Mouse (Mus musculus): ENCODE results near the gene Olfr642.

DNA sequence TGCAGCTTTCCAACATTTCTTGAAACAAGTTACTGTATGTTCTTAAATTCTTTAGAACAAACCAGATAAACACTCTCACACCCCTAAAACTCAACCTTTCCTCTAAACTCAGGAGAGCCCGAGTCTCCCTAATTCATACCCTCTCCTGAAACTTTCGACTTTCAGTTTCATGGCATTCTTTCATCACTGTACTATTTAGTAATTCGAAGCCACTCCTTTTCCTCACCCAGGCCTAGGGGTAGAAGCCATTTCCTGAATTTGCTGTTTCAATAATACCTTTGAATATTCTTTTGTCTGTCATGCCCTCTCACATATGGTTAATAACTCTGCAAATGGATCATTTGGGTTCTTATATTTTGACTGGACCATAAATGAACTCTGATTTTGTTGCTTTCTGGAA is 25.5 kb downstream of the Olfr642 start:
- TF ChIP-seq POLR2A (IDR thresholded peaks at IDR 0.05; ENCODE audit: low read depth, low read length) (no peak), CTCF (IDR thresholded peaks at IDR 0.05; ENCODE audit: extremely low read depth, insufficient read depth, insufficient read length, insufficient replicate concordance) (no peak)

Data from spleen, adult 2 months (tissue).